Mouse (Mus musculus): ENCODE data around the gene Tango6.
A peak's percentile ranks its signal among the peaks of the same experiment; 100 is the strongest.

Gene Tango6

DNA sequence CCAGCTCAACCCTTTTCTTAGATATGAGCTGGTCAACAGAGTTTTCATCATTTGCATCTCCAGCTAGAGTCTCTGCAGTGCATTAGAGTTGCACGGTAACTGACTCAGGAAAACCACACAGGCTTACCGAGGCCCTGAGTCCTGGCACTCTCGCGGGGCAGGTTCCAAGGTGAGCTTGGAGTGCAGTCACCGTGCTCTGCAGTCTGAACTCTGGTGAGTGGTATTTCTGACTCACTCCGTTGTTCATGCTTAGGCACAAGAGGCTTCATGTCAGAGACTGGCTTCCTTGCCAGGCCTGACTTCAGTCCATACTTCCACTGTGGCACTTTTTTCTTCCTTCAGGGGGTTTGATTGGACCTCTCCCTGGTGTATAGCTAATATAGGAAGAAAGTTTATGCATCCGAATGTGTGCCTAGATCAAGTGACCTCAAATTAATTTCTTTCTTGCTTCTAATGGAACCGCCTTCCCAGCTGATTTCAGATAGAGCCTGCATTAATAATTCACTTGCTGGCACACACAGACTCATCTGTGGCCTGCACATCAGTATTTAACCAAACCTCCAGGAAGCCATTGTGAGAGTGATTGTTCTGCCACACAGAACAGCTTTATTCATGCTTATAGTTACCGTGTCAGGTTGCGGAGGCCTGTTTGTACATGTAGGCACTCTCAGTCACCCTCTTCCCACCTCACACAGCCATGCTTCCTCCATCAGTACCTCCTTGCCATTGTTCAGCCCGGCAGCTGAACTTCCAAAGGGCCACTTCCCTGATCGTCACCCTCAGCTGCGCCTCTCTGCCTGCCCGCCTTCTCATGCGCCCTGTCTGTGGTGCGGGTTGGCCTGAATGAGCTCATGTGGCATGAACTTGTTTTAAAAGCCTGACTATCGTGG, 136.0 kb downstream of the Tango6 start:
- DNase-seq, result no peak

DNA sequence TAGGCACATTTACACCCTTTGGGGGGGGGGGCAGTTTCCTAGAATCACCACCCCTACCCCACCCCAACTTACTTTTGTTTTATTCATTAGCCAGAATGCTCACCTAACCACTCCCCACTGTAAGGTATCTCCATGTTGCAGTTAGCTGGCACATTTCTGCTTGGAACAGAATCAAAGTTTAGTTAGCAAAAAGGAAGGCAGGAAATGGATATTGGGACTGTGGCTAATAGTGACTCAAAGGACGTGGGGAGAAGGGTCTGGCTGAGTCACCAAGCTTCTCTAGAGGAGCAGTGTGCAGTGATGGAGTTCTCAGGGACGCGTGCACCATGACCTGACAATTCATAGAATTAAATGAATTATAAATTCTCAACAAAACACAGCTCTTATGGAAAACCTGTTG, 136.7 kb downstream of the Tango6 start:
- no peak for DNase-seq

DNA sequence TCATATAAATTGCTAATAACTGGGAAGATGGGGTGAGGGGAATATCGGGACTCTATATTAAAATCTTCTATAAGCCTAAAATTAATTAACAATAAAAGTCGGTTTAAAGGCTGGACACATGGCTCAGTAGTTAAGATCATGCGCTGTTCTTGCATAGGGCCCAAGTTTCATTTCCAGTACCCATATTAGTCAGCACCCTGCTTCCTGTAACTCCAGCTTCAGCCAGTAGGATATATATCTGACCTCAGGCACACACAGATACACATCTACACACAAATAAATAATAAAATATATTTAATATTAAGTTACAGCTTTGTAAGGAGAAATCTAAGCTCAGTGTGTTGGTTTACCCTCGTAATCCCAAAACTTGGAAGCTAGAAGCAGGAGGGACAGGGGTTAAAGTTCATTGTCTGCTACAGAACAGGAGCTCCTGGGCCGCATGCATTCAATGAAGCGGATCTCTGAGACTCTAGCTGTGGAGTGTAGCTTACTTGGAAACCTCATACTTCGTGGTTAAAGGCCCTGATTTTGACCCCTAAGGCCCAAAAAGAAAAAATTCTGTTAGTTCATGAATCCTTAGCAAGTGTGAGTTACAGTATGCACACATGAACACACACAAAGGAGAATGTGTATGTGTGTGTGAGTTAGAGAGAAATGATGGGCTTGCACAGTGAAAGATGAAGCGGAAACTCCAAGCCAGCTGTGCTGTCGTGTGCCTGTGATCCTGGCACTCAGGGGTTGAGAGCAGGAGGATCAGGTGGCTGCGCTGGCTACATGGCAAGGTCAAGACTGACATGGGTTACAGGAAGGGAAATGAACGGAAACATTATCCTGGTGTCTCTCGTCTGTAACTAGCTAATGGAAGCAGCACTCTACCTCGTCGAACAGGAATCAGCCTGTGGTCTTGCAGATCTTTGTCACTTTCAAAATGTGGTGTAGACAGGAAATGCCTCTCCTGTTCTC, 138.0 kb downstream of the Tango6 start:
- no peak for DNase-seq

DNA sequence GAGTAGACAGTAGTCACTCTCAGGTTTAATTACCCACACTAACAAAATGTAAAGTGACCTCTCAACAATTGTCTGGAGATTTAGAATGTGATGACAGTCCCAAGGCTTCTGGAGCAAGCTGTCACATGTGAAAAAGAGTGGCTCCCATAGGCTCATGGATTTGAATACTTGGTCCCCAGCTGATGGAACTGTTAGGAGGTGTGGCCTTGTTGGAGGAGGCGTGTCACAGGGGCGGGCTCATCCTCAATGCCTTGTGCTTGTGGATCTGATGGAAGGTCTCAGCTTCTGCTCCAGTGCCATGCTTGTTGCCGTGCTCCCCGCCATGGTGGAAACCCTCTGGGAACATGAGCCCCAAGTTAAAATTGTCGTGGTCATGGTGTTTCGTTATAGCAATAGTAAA, 146.1 kb downstream of the Tango6 start:
- DNase-seq, result no peak

DNA sequence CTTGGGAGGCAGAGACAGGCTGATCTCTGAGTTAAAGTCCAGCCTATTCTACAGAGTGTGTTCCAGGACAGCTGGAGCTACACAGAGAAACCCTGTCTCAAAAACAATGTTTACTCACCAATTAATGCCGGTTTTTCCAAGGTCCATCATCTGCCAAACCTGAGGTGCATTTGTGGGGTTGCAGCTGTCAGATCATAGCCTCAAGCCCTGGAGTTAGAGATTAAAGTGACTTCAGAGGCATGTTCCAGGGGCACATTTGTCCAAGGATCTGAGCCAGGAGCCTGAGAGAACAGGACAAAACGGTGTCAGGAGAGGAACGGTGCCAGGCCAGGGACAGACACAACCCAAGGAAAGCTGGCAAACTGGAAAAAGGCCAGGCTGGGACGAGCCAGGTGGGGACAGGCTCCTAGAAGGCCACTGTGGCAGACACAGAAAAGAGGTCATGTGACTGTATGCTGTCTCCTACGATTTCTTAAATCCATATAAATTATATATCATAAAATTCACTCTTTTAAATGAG, 146.7 kb downstream of the Tango6 start:
- DNase-seq, result peak; percentile 91 to 95

DNA sequence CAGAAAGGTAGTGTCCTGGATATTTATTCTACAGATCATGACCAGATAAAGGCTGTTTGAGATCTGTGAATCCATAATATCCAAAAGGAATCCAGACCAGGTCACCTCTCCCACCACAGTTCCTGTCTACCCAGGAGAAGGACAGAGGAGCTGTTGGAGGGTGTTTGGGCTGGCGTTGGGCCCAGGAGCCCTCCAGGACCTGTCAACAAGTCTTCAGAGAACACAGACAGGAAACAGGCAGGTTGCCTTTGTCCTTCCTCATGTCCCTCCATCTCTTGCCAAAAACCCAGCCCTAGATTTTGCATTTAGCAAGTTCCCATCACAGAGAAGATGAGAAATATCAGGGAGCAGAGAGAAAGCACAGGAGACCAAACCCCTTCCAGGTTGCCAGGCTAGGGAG, 152.0 kb downstream of the Tango6 start:
- peak; percentile 37 to 41 for DNase-seq

DNA sequence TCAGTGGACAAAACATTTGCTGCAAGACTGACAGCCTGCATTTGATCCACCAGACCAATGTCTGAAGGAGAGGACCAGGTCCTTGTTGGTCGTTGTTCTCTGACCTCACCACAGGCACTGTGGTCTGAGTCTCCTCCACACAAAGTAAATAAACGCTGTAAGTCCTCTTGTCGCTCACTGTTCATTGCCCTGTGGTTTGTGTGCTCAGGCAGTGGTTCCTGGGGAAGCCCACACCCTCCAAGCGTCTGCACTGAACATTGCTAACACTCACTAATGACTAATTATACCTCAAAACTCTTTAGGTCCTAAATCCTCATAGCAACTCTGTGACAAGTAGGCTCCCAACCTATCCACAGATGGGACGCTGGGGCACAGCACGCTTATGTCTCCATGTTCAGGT, 153.7 kb downstream of the Tango6 start:
- DNase-seq, result no peak

DNA sequence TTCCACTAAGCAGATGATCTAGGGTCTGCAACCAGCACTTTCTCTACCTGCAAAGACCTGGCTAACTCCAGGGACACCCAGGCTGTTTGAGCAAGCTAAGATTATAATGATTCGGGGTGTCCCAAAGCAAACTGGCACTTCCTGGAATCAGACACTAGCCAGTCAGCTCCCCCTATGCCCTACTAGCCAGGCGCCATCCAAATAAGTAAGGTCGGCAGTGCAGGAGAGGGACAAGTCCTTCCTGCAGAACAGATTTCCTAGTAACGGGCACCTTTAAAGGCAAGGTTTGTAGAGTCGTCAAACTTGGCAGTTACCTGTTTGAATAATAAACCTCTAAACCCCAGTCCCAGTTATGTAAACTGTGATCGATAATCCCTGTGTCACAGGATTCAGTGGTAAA, 155.9 kb downstream of the Tango6 start:
- no peak for DNase-seq

DNA sequence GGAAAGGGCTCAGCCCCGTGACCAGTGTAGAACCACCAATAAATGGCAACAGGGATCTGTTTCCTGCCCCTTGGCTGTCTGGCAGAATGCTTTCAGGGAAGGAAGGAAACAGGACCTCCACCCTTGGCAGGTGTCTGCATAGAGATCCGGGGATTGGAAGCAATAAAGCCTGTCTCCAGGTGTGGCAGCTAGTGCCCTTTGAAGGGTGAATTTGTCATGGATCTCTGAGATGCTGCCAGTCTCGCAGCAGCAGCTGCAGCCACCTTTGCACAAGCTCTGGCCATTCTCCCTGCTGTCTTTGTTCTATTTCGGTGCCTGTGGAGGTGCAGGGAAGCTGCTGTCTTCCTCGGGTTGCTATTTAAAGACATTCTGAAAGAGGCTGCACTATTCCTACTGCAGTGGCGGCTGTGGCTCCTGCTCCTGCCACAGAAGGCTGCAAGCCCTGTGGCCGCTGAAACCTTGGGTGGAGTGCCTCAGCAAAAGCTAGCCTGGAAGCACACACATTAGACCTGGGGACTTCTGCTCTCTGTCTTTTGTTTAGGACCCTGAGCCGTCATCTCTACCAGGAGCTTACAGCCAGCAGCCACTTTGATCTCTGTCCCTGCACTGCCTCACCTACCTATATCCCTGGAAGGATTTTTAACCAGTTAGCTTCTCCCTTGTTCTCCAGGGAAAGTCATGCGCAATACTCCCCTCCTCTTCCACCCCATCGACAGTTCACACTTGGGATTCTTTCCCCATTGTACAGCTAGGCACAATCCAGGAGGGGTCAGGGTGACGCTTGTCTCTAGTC, 156.5 kb downstream of the Tango6 start:
- DNase-seq, result peak; percentile 22 to 28

DNA sequence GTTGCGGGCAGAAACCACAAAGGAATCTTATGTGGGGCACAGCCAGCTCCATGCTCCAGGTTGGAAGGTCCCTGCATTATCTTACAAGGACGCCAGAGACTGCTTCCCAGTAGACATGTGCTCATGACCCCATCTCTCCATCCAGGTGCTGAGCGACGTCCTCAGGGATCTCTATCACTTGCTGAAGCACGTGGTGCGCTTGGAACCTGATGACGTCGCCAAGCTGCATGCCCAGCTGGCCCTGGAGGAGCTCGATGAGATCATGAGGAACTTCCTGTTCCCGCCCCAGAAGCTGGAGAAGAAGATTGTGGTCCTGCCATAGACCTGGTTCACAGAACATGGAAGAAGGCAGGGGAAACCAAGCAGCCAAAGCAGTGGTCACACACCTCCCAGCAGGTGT, 167.2 kb downstream of the Tango6 start:
- no peak for DNase-seq

DNA sequence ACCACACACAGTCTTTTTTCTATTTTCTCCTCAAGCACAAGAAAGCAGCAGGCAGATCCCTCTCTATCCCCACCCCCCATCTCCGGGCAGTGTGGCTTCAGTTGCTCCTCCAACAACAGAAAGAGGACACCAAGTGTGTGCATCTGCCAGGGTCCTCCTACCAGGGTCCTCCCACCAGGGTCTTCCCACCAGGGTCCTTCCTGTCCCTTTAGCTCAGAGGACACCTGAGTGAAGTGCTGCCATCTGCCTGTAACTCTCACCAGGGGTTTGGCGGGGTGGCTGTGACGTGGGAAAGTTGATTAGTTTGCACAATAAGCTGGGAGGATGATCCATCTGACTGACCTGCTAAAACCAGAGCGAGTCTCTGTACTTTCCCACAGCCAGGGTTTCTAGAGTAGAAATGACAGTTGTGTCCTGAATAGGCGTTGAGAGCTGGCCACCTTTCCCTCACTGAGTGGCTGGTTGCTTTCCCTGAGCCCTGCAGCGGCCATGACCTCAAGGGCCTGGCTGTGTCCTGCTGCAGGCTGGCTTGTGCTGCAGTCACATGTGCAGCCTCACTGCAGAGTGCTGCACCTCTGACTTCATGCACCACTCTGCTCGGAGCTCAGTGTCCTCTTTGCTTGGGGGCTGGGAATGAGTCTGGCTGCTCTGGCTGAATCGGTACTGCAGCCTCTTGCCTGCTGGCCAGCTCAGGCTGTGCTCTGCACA, 171.8 kb downstream of the Tango6 start:
- DNase-seq, result no peak

DNA sequence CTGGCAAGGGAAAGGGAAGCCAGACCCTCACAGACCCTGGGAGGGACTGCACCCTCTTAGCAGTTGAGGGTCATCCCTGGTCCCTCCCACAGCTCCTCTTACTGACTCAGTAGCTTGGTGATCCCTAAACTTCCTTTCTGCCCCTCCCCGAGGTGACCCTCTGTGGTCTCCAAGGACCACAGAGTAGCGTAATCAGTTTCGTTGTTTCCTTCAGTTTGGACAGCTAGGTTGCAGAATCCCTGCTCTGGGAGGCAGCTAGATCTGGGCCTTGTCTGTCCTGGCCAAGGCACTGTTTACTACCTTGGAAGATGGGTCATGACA, 172.3 kb downstream of the Tango6 start:
- no peak for DNase-seq

DNA sequence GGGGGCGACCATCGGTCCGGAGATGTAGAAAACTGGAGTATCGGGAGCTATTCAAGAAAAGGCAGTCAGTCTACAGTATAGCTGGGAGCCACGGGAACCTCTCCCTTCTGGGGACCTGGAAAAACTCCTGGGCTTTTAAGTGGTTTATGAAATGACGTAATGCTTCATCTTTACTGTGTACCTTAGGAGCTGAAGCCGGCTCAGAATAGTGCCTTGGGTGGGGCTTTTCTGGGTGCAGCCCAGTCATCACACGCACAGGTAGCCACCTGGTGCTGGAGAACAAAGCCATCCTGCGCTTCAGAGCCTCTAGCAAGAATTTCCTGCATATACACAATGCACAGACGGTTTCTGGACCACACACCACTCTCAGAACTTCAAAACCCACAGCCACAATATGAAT, 180.0 kb downstream of the Tango6 start:
- DNase-seq, result no peak

DNA sequence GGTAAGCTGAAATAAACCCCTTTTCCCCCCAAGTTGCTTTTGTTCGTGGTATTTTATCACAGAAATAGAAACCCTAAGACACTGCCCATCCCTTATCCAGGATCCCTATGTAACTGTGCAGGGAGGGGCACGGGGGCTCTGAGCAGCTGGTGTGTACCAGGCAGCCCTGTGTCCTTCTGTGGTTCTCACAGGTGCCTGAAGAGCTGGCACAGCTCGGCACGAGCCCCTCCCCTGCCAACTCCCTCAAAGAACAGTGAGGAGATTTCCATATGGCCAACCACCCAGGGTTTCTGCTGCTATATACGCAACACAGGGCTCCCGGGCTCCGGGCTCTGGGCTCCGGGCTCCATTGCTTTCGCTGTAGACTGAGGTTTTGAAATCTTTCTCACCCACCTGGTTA, 182.5 kb downstream of the Tango6 start:
- DNase-seq, result peak; percentile 50

DNA sequence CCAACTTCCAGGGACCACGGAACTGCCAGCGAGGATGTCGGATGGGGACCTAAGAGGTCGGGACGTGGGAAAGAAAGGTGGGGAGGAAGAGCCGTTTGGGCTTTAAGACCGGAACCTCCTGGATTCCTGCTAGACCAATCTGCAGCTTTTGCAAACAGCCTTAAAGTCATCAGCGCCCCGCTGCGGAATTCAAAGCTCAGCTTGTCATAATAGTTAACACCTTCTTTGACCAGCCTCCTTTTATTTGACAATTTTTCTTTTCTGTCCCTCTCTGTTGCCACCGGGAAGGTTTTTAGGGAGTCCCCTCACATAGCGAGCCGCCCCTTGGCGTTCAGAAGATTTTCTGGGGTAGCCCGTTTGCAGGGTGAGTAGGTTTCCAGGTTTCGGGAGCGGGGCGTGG, 187.2 kb downstream of the Tango6 start, which contains the start of gene Has3:
TSS of gene Has3 (plus strand) at position 192 of the 400 bp plus-strand sequence.
- peak in 1 of 2 experiments; percentile 24 for DNase-seq

DNA sequence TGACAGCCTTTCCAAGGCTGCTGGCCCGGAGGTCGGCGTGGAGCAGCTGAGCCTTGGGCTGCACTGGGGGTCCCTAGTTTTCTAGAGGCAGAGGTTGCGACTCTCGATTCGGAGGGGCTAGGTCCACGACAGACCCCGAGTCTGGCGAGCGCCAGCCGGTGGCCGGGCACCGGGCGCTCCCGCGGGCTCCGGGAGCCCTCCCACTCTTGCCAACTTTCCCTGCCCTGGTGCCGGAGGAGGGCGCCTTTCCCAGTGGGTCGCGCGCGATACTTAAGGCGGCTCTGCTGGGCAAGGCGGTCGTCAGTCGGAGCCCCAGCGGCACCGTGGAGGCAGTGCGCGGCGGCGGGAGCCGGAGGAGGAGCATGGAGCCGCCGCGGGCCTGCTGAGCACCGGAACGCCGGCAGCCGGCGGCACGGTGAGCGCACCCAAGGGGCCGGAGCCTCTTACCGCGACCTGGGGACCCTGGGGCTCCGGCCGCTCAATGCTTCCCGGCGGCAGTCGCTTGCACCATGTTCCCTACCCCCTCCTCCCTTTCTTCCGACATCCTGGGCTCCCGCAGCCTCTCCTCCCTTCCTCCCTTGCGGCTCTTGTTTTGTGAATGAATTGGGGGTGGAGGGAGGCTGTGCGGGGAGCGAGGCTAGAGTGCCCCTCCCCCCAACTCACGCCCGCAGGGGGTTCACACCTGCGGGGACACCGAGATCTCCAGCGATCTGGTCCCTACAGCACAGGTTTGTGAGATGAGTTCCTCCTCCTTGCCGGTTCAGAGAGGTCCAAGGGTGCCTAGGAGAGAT, 187.9 kb downstream of the Tango6 start:
- DNase-seq, result peak; percentile 61 to 68

DNA sequence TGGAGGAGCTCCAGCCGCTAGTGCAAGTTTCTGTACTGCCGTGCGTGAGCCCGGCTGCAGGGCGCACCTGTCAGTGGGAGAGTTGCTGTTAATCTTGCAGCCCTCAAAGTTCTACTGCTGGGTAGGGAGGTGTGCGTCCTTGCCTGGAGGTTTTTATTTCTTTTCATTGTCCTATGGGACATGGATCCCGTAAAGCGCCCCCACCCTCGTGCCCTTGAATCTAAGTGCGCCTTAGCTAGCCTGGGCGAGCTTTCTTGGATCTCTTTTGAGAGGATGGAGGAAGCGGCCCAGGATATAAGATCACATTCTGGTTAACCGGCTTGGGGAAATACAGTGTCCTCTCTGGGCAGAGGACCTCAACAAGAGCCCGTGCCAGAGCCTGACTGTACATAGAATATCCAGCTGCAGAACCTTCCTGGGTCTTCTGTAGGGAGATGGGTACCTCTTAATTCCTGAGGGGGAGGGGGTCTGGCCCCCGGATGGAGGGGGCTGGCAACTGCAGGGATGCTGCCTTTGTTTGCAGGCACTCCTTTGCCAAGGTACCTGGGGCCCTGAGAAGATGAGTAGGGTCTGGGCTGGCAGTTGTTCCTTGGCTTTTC, 188.6 kb downstream of the Tango6 start:
- no peak for DNase-seq

DNA sequence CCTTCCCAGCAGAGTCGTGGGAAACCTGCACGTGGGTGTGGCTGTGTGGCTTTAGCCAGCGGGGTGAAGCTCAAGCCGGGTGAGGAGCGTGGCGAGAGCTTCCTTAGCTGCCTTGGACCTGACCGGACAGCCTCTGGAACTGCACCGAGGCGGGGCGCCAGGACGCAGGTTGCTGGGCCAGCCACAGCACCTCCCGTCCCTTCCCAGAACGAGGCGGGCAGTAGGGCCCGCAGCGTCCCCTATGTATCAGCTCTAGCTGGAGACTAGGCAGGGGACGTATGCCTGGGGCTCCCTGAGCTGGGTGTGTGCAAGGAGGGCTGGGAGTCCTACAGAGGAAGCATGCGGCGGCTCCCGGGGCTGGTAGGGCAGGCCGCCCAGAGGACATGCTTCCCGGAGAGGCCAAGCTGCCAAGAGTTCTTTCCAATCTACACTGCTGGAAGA, 189.1 kb downstream of the Tango6 start:
- peak; percentile 70 to 73 for DNase-seq

DNA sequence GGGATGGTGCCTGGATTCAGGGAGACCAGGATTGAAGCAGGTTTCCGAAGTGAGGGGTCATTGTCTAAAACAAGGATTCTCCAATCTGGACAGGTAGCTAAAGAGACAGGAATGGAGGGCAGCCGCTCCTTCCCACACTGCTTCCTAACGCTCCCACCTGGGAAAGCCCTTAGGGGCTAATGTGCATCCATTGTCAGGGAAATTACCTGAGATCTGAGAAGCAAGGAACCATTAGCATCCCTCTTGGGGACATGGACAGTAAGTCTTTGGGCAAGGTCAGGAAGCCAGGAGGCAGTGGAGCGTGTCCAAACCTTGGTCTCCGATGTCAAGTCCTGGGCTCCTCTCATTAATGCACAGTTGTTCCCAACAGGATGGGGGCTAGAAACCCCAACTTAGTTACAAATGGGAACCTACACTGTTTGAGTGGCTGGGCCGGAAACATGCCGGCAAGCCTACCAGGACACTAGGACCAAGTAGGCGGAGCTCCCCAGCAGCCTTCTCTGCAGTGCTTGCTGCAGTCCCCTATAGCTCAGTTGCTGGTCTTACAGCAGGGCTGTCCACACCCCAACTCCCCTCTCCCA, 189.7 kb downstream of the Tango6 start:
- peak in 1 of 2 experiments; percentile 34 for DNase-seq

DNA sequence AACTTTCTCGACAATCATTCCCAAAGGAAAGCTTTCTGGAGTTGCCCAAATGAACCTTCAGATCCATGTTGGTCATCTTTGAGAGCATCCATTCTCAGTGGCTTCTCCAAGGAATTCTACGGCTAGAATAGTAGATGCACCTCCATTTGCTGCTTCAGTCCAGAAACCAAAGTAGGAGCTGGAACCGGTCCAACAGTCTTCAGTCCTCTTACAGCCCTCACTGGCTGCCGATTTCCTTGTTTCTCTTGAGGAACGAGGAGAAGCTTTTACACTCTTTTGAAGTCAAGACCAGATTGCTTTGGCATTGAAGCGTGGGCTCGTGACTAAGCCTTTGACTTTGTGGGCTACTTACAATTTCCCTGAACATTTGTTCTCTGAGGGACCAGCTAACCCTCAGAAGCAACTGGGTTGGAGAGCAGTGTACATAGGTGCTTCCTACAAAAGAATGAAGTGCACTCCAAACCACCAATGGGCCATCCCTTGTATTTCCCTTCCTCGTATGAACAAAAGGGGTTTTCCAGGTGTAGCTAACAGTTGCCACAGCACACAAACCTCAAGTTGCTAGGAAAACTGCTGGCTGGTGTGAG, 197.3 kb downstream of the Tango6 start:
- peak in 1 of 2 experiments; percentile 39 for DNase-seq
